Mouse (Mus musculus) cerebellum, adult 18-20 months (tissue): Measurements from ENCODE around the gene Map3k13.
A peak's percentile ranks its signal among the peaks of the same experiment; 100 is the strongest.
"Not testable (repeated sequence)": the region's sequence is repeated elsewhere in the genome, so short reads cannot be mapped to it uniquely, and the experiment has no call there.

ENCODE experiments used
- DNase-seq, 2 experiments: peaks; one replicate each; pipeline ENCODE4 v3.0.0; 2021

The Map3k13 gene

GRCm38 (mm10) chr16:21854589-21855284 lies 60.6 kb downstream of the Map3k13 start:
- DNase-seq = peak; percentile 33 to 48

DNA sequence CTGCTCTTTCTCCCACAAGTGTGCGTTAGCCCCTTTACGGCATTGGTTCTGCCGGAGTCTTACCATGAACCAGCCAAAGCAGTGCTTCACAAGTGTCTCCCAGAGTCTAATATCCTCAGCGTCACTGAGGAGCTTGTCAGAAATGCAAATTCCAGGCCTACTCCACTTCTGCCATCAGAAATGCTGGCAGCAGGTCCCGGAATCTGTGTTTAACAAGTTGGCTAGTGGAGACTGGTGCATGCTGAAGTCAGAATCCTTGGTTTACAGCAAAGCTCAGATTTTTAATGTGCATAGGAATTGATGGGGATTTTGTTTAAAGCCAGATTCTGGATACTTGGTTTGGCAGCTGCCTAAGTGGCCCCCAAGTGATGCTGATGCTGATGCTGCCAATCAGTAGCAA lies 62.0 kb downstream of the Map3k13 start:
- no peak for DNase-seq

GRCm38 (mm10) chr16:21857126-21857644 lies 63.0 kb downstream of the Map3k13 start:
- no peak for DNase-seq

DNA sequence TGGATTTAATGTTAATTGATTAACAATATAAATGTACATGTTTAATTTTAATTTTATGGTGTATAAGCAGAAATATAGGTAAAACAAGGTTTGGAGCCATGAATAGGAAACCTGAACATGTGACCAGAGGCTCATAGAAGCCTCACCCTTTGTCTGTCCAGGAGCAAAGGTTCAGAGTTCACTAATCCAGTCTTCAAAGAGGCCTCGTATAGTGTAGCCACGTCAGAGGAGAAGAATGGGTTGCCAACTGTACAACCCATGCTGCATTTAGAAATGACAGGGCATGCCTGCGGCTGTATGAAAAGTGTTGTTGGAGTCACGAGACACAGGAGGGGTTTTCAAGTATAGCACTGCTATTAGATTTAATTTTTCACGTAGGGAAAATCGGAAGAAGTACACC lies 64.0 kb downstream of the Map3k13 start:
- no peak for DNase-seq

DNA sequence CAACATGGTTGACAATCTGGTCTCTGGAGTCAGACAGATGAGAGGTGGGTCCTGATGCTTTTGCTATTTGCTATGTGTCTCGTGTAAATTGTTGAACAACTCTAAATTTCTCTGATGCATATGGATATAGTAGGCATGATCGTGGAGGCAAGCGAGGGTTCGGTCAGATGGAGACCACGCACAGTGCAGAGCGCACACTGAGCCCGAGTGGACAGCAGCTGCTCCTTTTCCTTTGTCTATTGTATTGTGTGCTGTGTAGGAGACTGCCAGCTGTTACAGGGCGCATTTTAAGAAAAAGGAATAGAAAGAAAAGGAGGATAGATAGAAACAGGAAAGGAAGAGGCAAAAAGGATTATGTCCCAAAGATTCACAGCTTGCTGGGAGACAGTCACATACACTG lies 64.7 kb downstream of the Map3k13 start:
- no peak for DNase-seq

DNA sequence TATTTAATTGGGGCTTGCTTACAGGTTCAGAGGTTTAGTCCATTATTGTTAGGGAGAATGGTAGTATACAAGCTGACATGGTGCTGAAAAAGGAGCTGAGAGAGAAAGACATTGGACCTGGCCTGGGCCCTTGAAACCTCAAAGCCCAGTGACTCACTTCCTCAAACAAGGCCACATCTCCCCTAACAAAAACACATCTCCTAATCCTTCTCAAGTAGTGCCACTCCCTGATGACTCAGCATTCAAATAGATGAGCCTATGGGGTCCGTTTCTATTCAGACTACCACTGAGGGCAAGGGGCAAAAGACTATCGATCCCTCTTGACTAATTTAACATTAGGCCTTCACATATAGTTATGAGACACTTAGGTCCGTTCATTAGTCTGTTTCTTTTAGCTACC lies 68.3 kb downstream of the Map3k13 start:
- no peak for DNase-seq

- DNase-seq = no peak
These were observed 71.3 kb downstream of the Map3k13 start for GRCm38 (mm10) chr16:21865250-21865982.

DNA sequence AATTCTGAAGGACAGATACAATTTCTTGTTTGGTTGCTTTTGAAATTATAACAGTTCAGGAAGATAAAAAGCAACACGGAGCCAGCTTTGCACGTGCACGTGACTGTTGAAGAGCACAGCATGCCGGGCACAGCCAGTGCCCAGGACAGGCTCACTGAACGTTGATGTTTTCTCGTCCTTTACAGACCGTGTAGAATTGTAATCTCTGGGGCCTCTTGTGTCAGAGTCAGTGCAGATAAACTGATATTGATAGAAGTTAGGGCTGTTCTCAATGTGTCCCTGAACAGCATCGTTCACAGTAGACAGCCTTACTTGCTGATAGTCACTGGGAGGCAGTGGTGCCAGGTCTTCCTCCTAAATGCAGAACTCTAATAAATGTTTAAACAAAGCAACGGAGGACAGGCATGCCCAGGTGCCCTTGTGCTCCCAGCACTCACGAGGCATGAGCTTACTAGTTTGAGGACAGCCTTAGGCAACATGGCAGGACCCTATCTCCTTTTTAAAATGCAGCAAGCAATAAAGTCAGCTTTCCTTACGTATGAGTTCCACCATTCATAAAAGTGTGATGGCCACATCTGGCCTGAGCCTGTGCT lies 71.9 kb downstream of the Map3k13 start:
- DNase-seq = no peak

GRCm38 (mm10) chr16:21867727-21868126 lies 73.6 kb downstream of the Map3k13 start:
- no peak for DNase-seq

DNA sequence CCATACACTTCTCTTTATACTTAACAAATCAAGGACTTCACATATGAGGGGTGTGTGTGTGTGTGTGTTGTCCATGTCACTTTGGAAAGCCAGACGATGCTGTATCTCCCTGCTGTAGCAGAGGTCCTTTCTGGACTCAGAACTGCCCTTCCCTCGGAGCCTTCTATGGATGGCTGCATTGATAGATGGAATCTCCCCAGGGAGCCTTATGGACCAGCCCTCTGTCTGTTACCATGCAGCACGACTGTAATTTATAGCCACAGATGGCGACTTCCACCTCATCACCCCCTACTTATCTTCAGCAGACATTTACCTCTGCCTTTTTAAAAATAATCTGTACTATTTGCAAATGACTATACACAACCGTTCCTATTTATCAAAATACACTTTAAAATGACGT lies 74.5 kb downstream of the Map3k13 start:
- DNase-seq = peak in 1 of 2 experiments; percentile 41

DNA sequence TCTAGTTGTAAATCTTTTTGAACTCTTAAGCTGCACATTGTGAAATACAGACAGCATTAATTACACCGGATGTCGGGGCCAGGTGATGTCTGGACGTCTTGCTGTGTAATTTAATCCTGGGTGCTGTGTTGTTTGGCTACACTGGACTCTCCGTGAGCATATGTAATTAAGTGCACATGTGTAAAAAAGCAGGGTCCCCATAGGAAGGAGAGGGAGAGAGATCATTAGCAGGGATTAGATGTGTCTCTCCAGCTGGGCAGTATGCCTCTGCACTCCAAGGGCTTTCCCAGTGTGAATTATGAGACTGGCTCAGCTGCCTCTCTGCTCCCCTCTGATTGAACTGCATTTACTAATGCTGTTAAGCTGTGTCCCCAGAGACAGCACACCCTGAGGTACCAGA lies 75.7 kb downstream of the Map3k13 start:
- DNase-seq = no peak

DNA sequence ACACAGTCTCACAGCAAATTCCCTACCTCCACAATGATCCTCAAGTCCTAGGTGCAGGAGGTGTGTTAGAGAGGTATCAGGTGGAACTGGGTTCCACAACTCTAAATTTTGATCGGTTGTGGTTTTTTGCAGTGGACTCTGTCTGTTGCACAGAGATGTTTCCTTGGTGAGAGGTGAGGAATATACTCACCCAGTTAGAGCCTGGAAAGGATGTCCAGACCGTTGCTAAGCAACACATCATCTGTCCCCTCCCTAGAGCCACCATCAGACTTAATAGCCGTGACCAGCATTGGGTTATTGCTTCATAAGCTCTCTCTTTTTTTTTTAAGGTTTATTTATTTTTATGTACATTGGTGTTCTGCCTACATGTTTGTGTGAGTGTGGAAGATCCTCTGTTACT lies 83.6 kb downstream of the Map3k13 start:
- DNase-seq = no peak

GRCm38 (mm10) chr16:21878834-21879233 lies 84.7 kb downstream of the Map3k13 start:
- DNase-seq = no peak

DNA sequence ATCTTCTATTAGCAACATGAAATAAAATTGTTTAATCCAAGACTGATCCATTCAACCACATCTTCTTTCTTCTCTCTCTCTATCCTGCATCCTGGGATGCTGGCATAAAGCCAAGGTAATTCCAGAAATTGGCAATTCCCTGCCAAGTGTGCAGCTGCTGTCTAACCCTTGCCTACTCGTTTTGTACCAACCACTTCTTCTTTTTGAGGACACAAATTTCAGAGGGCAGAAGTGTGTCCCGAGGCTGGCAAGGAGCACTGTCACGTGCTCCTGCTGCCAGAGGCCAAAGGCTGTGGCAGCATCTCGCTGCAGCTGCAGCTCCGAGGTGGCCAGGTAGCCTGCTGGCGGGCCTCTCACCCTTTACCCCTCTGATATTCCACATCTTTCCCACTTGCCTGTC lies 87.0 kb downstream of the Map3k13 start:
- DNase-seq = peak; percentile 68 to 74

DNA sequence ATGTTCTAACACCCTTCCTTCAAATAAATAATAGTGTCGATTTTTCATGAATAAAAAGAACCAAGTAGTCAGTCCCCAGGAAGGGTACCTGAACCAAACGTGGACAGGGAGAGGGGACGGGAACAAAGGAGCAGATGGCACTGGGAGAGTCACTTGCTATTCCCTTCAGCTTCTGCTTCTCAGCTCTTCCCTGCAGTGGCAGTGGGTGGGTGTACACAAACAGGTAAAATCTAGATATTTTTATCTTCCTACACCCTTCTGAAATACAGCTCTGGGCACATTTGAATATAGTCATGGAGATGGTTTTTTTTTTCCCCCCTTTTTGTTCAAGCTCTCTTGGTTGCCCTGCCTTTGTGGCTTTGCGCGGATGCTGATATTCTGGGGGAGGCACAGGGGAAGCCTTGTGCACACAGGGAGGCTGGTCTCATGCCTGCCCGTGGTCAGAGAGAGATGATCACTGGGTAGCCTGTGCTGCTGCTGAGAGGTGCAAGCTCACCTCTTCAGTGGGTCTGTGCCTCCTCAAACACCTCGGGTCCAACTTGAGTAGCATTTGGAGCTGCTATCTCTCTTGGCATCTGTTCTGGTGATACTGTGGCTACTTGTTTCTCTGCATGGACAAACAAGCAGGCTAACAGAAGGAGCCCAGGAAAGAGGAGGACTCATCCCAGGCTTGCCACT lies 87.6 kb downstream of the Map3k13 start:
- DNase-seq = peak; percentile 29 to 32

DNA sequence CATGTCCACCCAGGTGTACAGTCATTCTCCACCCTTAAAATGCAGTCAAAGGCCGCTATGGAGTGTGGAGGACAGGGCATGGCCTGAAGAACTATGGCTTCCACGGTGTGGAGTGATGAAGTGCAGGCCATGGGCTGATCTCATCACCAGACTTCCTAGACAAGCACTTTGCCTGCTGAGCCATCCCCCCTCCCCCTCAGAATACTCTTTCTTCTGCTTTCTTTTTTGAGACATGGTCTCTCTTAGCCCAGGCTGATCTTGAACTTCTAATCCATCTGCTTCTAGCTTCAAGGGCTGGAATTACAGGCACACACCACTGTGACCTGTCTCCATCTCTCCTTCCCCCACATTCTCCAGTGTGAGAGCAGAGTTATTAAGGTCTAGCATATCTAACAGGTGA lies 93.5 kb downstream of the Map3k13 start:
- no peak for DNase-seq

GRCm38 (mm10) chr16:21893890-21894289 lies 99.7 kb downstream of the Map3k13 start:
- DNase-seq = no peak

DNA sequence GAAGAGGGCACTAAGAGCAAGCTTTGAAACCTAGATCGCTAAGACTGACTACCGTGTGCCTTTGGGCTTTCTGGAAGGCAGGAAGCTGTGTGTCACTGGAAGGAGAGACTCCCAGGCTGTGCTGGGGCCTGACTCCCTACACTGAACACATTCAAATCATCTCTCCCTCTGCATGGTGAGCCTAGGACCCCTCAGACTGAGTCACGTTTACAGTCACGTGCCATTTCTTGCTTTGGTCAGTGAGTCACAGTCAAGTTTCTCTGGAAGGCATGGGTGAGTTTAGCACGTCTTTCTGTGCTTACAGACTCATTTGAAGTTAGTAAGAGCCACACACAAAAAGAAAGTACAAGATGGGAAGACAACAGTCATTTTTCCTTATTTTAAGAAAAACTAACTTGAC lies 107.1 kb downstream of the Map3k13 start:
- no peak for DNase-seq

DNA sequence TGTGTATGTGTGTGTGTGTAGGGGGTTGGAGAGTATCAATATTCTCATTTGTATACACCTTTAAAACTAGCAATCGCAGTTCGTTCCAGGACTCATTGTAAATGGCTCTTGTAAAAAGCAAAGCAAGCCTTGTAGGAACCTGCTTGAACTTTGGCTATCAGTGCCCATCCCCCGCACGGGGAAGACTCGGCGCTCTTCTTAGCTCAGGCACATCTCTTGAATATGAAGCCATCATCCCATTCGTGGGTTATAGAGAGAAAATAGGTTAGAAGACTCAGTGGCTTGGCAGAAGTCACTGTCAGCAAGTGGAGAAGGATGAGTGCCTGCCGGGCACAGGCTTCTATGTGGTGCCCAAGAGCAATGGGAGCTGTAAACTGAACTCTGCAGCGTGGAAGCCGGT lies 110.5 kb downstream of the Map3k13 start:
- DNase-seq = no peak

DNA sequence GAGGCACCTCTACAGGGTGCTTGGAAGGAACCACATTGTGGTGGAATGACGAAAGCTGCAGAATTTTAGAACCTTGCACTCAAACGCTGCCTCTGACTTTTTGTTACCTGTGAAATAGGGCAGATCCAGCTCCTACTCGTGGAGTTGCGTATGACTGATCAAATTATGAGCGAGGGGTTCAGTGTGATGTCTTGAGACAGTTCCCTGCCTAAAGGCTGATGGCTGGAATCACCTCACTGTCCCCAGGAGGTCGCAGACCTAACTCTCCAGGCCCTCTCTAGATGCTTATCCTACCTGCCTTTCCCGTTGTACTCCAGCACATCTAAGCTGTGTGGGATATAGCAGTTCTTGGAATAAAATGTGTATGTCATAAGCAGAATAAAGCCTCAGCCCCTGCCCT lies 111.8 kb downstream of the Map3k13 start:
- no peak for DNase-seq

DNA sequence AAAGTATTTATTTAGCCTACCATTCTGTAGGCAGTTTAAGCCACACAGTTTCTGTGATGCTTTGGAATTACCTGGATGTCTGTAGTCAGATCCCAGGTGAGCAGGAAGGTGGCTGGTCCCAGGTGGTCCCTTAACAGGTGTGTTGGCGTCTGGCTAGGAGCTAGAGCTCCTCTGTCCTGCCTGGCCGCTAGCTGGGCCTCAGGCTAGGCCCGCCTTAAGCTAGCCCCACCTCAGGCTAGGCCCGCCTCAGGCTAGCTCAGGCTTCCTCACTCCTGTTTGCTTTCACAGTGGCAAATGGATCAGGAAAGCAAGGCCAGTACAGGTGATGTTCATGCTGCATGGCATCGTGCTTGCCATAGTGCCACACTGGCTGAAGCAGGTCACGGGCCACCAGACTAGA lies 112.8 kb downstream of the Map3k13 start:
- no peak for DNase-seq

DNA sequence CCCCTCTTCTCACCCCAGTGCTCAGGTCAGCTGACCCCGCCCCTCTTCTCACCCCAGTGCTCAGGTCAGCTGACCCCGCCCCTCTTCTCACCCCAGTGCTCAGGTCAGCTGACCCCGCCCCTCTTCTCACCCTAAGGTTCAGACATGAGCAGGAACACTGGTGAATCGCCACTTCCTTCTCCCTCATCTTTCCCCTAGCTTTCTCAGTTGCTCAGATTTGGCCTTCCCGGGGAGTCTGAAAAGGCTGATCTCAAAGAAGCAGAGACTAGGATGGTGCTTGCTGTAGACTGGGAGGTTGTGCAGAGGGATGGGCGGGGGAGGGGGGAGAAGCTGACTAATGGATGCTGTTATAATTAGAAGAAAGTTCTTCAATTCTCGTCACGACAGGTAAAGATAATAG lies 114.8 kb downstream of the Map3k13 start:
- not testable (repeated sequence) for DNase-seq

DNA sequence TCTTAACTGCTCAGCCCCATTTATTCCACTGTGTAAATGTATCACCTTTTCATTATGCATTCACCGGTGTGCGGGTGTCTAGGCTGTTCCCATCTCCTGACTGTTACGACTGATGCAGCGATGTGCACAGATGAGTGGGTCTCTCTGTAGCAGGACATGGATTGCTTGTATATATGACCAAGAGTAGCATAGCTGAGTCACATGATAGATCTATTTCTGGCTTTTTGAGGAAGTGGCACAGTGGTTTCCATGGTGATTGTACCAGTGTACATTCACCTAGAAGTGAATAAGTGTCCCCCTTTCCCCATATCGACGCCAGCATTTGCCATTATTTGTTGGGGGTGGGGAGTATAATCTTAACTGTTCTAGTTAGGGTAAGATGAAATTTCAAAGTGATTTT lies 119.2 kb downstream of the Map3k13 start:
- no peak for DNase-seq
